Mouse (Mus musculus): ENCODE results near the gene Pdzrn3.

Gene Pdzrn3

GRCm38 (mm10) chr6:101259411-101259810, 118.3 kb downstream of the Pdzrn3 start:
- no peak for DNase-seq (ENCODE audit: low read depth, low spot score)

GRCm38 (mm10) chr6:101257418-101257817, 120.3 kb downstream of the Pdzrn3 start:
- no peak for DNase-seq (ENCODE audit: low read depth, low spot score)

GRCm38 (mm10) chr6:101254652-101255051, 123.0 kb downstream of the Pdzrn3 start:
- no peak for DNase-seq (ENCODE audit: low read depth, low spot score)

- no peak for DNase-seq (ENCODE audit: low read depth, low spot score)
These were observed 125.6 kb downstream of the Pdzrn3 start for GRCm38 (mm10) chr6:101251916-101252603.

- DNase-seq (ENCODE audit: low read depth, low spot score) = no peak
These were observed 126.5 kb downstream of the Pdzrn3 start for GRCm38 (mm10) chr6:101251160-101251559.

- DNase-seq (ENCODE audit: low read depth, low spot score) = no peak
These were observed 131.6 kb downstream of the Pdzrn3 start for GRCm38 (mm10) chr6:101246137-101246536.

- no peak for DNase-seq (ENCODE audit: low read depth, low spot score)
These were observed 133.3 kb downstream of the Pdzrn3 start for GRCm38 (mm10) chr6:101244355-101244754.

GRCm38 (mm10) chr6:101243189-101243815, 134.4 kb downstream of the Pdzrn3 start:
- no peak for DNase-seq (ENCODE audit: low read depth, low spot score)

- DNase-seq (ENCODE audit: low read depth, low spot score) = no peak
These were observed 141.0 kb downstream of the Pdzrn3 start for GRCm38 (mm10) chr6:101236641-101237246.

GRCm38 (mm10) chr6:101236230-101236629, 141.5 kb downstream of the Pdzrn3 start:
- DNase-seq (ENCODE audit: low read depth, low spot score) = no peak

GRCm38 (mm10) chr6:101234349-101234748, 143.3 kb downstream of the Pdzrn3 start:
- no peak for DNase-seq (ENCODE audit: low read depth, low spot score)

- DNase-seq (ENCODE audit: low read depth, low spot score) = no peak
These were observed 144.0 kb downstream of the Pdzrn3 start for GRCm38 (mm10) chr6:101233680-101234079.

GRCm38 (mm10) chr6:101227294-101227855, 150.3 kb downstream of the Pdzrn3 start:
- no peak for DNase-seq (ENCODE audit: low read depth, low spot score)

GRCm38 (mm10) chr6:101220307-101220706, 157.4 kb downstream of the Pdzrn3 start:
- peak; percentile 14 for DNase-seq (ENCODE audit: low read depth, low spot score)

GRCm38 (mm10) chr6:101219004-101219403, 158.7 kb downstream of the Pdzrn3 start:
- DNase-seq (ENCODE audit: low read depth, low spot score) = no peak

GRCm38 (mm10) chr6:101218197-101218596, 159.5 kb downstream of the Pdzrn3 start:
- DNase-seq (ENCODE audit: low read depth, low spot score) = no peak

- no peak for DNase-seq (ENCODE audit: low read depth, low spot score)
These were observed 159.9 kb downstream of the Pdzrn3 start for GRCm38 (mm10) chr6:101217756-101218155.

- DNase-seq (ENCODE audit: low read depth, low spot score) = no peak
These were observed 162.3 kb downstream of the Pdzrn3 start for GRCm38 (mm10) chr6:101215436-101215791.

GRCm38 (mm10) chr6:101214734-101215435, 162.8 kb downstream of the Pdzrn3 start:
- DNase-seq (ENCODE audit: low read depth, low spot score) = no peak

GRCm38 (mm10) chr6:101213066-101213465, 164.6 kb downstream of the Pdzrn3 start:
- DNase-seq (ENCODE audit: low read depth, low spot score) = no peak

- no peak for DNase-seq (ENCODE audit: low read depth, low spot score)
These were observed 165.6 kb downstream of the Pdzrn3 start for GRCm38 (mm10) chr6:101212086-101212485.

GRCm38 (mm10) chr6:101211361-101211841, 166.3 kb downstream of the Pdzrn3 start:
- no peak for DNase-seq (ENCODE audit: low read depth, low spot score)

Data from 3T3-L1 (cell line).